Mouse (Mus musculus) c-Kit-positive CD71-positive TER-119-negative erythroid progenitor cells, embryonic 14.5 days (primary cell): ENCODE measurements around the gene Gm10964.

ENCODE experiments used
- DNase-seq: peaks from one replicate; pipeline ENCODE4 v3.0.0-alpha.2; 2013; ENCODE audit warnings: low read depth

The Gm10964 gene

GRCm38 (mm10) chr3:103739329-103739728 lies at the start of gene Gm10964:
TSS of gene Gm10964 (plus strand) at chr3:103739366.
- DNase-seq, result no peak

DNA sequence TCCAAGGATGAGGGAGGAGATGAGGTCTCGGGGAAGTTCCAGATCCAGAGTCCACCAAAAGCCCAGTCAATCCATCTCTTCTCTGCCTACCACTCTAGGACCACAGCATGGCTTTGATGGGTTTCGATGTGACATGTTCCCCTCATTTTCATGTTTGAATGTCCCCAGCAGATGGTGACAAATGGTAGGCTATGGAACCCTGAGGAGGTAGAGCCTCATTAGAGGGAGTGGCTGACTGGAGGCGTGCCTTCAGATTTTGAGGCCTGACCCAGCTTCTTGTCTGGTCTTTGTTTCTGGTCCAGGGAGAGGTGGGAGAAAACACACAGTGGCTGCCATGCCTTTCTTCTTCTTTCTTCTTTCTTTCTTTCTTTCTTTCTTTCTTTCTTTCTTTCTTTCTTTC lies 48.7 kb upstream of the Gm10964 start:
- DNase-seq, result no peak

GRCm38 (mm10) chr3:103695556-103695955 lies 43.6 kb upstream of the Gm10964 start:
- DNase-seq, result no peak

GRCm38 (mm10) chr3:103696388-103696925 lies 42.7 kb upstream of the Gm10964 start:
- DNase-seq, result no peak

DNA sequence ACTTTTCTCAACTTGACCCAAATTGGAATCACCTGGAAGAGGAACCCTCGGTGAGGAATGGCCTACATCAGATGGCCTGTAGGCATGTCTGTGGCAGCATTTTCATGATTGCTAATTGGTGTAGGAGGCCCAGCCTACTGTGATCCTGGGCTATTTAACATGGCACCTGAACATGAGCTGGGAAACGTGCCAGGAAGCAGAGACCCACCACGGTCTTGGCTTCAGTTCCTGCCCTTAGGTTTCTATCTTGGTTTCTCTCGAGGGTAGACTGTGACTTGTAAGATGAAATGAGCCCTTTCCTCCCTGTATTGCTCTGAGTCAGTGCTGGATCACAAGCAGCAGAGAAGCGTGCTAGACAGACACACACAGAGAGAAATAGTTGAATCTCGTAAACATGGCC lies 34.5 kb upstream of the Gm10964 start:
- no peak for DNase-seq

DNA sequence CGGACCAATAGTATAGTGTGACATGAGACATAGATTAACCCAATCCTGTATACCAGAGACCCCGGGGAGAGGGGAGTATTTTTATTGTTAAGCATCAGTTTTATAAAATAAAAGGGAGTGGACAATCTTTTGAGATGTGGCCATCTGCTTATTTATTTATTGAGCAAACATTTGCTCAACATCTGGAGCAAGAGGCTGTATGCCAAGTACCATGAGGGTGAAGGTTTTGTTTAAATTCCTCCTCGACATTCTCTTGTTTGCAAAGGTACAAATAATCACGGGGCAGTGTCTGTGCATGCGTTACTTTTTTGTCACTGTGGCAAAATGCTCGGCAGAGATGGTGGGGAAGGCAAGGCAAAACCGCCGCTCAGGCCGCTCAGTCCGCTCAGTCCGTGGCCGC lies 33.7 kb upstream of the Gm10964 start:
- DNase-seq, result no peak

DNA sequence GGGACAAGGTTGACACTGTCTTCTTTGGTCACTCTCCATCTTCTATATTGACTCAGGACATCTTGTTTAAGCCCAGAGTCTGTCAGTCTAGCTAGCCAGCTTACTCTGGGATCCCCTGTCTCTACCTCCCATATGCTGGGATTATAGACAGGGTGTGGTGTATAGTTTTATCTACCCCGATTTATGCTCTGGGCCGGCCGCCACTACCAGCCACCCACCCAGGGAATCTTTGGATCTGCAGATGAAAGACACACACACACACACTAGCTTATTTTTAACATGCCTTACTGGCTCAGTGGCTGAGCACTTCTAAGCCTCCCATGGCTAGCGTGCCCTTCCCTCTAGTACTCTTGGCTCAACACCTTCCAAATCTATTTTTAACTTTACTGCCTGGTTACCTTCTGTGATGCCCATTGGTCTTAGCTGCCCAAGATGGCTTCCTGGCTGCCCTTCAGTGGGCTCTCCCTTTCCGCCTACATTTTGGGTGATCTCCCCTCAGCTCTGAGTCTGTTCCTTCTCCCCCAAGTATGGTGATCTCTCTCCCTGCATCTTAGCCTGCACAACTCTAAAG lies 29.6 kb upstream of the Gm10964 start:
- DNase-seq, result no peak

DNA sequence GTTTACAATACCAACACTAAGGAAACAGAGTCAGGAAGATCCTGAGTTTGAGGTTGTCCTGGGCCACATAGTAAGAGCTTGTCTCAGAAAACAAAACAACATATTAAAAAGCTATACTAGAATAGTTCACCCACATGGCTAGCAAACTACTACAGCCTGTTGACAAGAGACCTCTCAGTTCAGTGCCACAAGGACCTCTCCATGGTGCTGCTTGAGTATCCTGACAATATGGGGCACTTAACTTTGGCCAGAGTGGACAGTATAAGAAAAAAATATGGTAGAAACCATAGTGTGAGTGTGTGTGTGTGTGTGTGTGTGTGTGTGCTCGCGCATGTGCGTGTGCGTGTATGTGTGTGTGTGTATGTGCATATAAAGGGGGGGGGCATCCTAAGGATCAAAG lies 27.0 kb upstream of the Gm10964 start:
- DNase-seq, result no peak

- no peak for DNase-seq
These were observed 24.8 kb upstream of the Gm10964 start for GRCm38 (mm10) chr3:103714236-103714875.

- no peak for DNase-seq
These were observed 24.2 kb upstream of the Gm10964 start for GRCm38 (mm10) chr3:103714942-103715341.

GRCm38 (mm10) chr3:103715762-103716693 lies 23.1 kb upstream of the Gm10964 start:
- no peak for DNase-seq

DNA sequence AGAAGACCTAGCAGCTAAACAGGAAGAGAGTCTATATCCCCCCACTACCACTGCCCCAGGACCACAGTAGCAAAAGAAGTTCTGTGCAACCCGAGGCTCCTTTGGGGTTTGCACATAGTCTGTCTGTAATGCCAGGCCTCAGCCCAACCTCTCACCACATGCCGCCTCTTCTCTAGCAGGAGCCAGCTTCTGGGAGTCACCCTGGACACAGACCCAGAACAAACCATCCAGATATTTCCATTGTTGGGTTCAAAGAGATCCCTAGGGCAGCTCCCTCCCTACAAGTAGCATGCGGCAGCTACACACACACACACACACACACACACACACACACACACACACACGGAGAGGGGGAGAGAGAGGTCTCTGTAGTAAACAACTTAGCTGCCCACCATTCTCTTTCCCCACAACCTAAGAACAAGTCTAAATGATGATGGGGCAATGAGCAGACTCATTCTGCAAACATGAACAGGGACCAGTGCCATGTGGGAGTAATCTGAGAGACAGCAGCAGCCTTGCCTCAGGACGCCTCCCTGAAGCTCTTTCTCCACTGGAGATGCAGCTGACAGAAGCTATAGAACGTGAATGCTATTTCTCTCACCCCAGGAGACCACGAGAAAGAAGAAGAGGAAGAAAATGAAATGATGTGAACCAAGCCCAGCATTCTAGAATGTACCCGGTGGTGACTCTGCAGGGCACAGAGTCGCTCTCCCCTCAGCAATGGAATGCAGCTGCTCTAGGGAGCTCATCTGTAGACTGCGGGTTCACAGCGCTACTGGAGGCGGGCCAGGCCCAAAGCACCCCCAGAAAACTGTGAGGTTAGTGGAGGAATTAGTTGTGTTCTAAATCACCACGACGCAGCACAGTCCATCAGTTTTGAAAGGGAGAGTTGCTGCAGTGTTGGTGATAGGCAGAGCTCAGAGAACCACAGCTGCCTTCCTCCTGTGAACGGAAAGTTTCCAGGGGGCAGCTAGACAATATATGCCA lies 22.1 kb upstream of the Gm10964 start:
- no peak for DNase-seq

DNA sequence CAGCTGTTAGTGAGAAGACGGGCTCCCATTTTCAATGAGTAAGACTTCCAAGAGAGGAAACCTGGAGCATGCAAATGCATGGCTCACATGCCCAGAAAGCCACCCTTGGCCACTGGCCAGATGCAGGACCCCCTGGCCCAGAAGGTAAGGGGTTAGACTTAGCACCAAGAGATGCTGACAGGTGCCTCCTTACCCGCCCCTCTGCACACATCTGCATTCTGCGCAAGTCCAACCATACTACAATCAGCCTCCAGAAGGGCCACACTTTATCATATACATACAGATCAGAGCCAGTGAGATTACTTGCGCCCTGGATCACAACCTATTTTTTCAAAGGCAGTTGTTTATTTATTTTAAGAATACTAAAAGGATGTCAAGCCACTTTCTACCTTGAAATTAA lies 20.4 kb upstream of the Gm10964 start:
- no peak for DNase-seq

DNA sequence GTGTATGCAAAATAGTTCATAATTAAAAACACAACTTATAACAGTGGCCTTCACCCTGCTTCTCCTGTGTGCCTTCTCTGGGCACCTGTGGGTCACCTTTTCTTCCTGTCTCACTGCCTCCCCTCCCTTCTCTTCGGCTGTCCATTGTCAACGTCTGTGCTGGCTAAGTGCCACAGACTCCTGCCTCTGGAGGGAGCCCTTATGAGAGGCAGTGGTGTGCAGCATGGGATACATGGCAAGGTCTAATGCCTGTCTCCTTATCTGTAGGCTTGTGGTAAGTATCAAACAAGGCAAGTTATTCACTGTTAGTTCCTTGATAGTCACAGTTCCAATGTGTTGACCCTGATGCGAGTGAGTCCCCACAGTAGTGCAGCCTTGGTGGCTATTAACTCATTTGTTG lies 15.0 kb upstream of the Gm10964 start:
- no peak for DNase-seq

GRCm38 (mm10) chr3:103726642-103727041 lies 12.5 kb upstream of the Gm10964 start:
- no peak for DNase-seq

DNA sequence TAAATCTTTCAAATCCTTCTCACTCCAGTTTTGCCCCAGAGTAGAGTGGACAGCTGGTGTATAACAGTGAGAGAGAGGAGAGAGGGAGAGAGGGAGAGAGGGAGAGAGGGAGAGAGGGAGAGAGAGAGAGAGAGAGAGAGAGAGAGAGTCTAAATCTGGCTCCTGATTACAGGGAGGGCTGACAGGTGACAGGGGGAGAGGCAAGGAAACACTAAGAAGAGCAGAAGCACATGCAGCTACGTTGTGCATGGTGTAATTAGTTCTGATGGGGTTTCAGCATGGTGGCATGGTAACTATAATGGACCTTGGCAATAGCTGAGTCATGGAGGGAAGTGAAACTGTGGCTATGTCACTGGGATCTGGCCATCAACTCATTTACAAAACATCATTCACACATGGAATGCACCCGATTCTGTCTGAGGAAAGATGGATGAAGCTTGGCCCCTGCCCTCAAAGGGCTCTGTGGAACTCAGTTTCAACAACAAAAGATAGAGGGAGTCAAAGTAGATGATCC lies 11.3 kb upstream of the Gm10964 start:
- no peak for DNase-seq

DNA sequence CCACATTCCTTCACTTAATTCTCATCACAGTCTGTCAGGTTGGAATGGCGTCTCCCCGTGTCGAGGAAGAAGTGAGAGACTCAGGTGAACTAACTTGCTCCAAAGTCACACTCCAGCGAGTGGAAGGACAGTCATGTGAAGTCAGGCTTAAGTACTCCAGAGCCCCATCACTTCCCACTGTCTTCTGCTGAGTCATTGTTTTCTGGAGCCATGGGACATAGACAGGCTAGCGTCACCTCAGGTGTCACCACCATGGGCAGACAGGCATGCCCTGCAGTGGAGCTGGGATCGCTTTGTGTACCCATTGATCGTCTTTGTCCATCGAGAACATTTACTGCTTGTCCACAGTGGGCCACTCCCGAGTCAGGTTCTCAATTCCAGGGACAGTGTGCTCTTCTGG lies 9.3 kb upstream of the Gm10964 start:
- no peak for DNase-seq

DNA sequence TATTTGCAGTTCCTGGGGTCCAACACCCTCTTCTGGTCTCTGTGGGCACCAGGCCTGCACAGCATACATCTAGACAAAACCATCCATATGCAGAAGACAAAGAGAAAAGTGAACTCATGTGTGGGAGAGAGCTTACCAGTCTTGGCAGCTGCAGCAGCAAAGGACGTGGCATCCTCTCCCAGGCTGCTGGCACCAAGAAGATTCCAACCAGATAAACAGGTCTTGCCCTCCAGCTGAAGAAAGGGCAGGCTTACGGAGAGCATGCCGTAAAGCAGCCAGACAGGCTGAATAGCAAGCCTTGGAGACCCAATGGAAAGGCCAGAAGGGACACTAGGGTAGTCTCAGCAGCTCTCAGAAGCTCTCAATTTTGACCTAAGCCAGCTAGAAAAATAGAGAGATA lies 7.0 kb upstream of the Gm10964 start:
- no peak for DNase-seq

DNA sequence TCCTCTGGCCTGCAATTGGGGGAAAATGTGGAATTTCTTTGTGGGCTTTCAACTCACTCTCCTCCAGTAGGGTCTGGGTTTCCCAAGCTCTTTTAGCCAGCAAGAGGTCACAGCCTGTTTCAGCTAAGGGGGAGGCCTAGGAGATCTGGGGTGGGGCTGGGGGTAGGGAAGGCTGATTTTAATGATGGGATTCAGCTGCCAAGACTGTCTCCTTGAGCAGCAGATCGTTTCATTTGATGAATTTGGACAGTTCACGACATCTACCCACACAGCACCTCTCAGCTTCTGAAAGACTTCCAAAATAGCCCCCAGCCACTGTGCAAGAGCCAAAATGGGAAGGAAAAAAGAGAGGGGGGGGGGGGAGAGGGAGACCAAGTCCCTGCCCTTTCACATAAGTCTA lies 6.0 kb upstream of the Gm10964 start:
- no peak for DNase-seq

DNA sequence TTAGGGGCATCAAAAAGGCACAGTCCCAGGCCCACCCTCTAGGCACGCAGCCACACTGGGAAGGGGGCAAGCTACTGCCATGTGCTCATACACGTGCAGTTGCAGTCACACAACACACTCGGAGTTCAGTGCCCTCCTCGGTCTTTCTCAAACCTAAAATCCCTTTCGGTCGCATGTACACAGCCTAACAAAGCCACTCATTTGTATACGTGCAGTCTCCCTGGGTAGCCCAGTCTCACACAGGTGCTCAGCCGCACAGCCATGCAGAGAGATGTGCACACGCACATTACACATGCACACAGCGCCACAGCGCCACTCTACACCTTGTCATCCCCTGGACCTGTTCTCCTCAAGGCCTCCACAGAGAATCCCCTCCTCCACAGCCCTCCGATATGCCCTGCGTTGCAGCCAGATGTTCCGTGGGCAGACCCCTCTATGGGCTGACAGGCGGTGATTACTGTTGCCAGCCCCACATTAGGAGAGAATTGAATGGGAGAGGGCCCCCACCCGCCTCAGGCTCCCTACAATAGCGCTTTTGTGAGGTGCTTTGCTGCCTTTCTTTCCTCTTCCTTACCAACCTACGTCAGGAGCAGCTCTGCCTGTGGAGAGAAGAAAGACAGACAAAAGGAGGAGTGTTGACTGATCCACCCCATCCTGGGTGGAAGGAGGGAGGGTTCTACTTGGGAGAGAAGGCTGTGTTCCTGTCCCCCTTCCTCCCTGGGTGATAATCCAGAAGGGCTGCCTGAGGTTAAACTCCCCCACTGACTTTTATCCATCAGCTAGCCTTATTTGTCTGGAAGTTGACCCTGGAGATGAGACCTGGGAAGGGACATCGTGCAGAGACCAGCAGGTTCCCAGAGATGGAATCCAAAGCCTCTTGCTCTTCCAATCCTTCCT lies 5.1 kb upstream of the Gm10964 start:
- no peak for DNase-seq
